Mouse (Mus musculus): Measurements from ENCODE around the gene Fyn.

- no peak for TF ChIP-seq CTCF (IDR thresholded peaks at IDR 0.05; ENCODE audit: low read depth, low read length)
- TF ChIP-seq POLR2A (IDR thresholded peaks at IDR 0.05; ENCODE audit: borderline replicate concordance, low read depth, low read length): no peak
These were observed 115.7 kb downstream of the Fyn start for GRCm38 (mm10) chr10:39484382-39484826.

Data from bone marrow macrophage, adult 2 months (primary cell).